Mouse (Mus musculus) heart, postnatal 0 days (tissue): ENCODE measurements around the gene Slc39a7.

ENCODE experiments used
- CTCF ChIP-seq: IDR thresholded peaks from 2 replicates; pipeline ENCODE4 v1.5.1; 2016; ENCODE audit warnings: antibody characterized with exemption, control low read depth, low read depth
- EP300 ChIP-seq: IDR thresholded peaks from 2 replicates; pipeline ENCODE4 v1.6.1; 2016; ENCODE audit warnings: antibody characterized with exemption, low read depth

DNA sequence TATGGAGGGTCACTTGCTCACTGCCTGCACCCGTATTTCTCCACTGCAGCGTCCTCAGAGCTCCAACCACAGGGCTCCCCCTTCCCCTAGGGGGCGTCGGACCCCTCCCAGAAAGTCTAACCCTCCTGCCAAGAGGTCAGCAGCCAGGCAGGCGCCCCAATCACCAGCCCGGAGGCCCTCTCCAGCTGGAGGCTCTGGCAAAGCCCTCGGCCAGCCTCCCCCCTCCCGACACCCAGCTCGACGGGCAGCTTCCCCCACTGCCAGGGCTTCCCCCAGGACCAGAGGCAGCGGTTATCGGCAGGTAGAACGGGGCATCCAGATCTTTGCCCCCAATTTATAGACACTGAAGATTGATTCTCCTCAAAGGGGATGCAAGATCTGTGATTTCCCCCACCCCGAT, 14.5 kb upstream of the Slc39a7 start:
- TF ChIP-seq CTCF (no peak), EP300 (no peak)
